Mouse (Mus musculus): ENCODE data around the gene Bcl2. TPM values are rescaled to one million over a fixed set of nuclear protein-coding genes. Genes with fewer than 3 reads are reported as not detected.

Gene Bcl2
- polyA plus RNA-seq, 1 experiment from 2014 or later, result 13.4 TPM

DNA sequence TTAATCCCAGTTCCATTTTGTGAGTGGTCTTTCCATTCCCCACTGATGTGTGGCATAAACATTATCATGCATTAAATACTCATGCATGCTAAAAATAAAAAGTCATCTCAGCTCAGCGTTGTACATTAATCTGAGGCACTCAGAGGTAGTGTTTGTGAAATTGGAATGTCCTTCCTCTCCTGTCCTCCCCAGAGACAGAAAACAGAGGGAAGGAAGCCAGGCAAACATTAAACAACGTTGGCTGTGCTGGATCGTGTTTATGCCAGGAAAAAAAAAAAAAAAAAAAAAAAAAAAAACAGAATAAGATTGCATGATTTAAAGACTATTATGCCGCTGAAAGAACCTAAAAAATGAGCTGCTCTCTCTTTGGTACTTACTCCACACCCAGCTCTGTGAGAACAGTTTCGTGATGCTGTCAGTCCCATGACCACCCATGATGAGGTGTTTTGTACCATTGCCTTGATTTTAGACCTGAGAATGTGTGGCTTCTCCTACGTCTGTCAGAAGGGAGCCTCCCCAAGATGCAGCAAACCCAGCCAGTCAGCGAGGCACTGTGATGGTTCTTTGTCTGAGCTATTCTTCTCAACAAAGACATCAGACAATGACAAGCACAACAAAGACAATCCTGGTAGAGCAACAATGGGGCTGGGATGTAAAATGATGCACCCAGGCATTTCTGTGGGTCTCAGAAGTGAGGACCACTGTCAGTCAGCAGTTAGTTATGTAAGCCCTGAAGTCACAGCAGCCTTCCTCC is 200.0 kb downstream of the Bcl2 start:
- no peak for DNase-seq (ENCODE audit: low spot score)
- Histone ChIP-seq H3K4me3 (ENCODE audit: low read depth, low read length) (no peak overlapping the region), H3K36me3 (ENCODE audit: control insufficient read depth, insufficient read depth, low read length) (no peaks in the 10 kb centered on the region), H3K4me2 (ENCODE audit: low read length) (no peak overlapping the region), H3K27me3 (replicated peaks; ENCODE audit: control insufficient read depth, insufficient read depth, low read length) (no peaks in the 10 kb centered on the region), H3K9ac (ENCODE audit: low read length) (no peak overlapping the region), H3K4me1 (replicated peaks; ENCODE audit: control insufficient read depth, insufficient read depth, low read length) (0 out of 2 replicates have a peak, but pooled peaks cover 4% of the 10 kb centered on the region), H3K27ac (ENCODE audit: low read depth) (0 out of 2 replicates have a peak overlapping the region, but pooled peaks have one; percentile 14), H3K9me3 (ENCODE audit: control insufficient read depth, low read length) (no peaks in the 10 kb centered on the region)
- no peak for ATAC-seq (replicated peaks; ENCODE audit: low FRiP score, low TSS enrichment, low read depth)
- WGBS, result 31% methylated on average over 7 of the region's 7 CpGs

GRCm38 (mm10) chr1:106513481-106513880 is 200.6 kb downstream of the Bcl2 start:
- DNase-seq (ENCODE audit: low spot score) (no peak), ATAC-seq (replicated peaks; ENCODE audit: low FRiP score, low TSS enrichment, low read depth) (no peak)
- H3K4me1 ChIP-seq (replicated peaks; ENCODE audit: control insufficient read depth, insufficient read depth, low read length), result 0 out of 2 replicates have a peak, but pooled peaks cover 4% of the 10 kb centered on the region
- H3K9ac ChIP-seq (ENCODE audit: low read length), result no peak overlapping the region
- WGBS, result 60% methylated on average over 4 of the region's 4 CpGs
- H3K9me3 ChIP-seq (ENCODE audit: control insufficient read depth, low read length), result no peaks in the 10 kb centered on the region
- no peak overlapping the region for H3K4me2 ChIP-seq (ENCODE audit: low read length)
- no peak overlapping the region for H3K27ac ChIP-seq (ENCODE audit: low read depth)
- no peaks in the 10 kb centered on the region for H3K36me3 ChIP-seq (ENCODE audit: control insufficient read depth, insufficient read depth, low read length)
- no peak overlapping the region for H3K4me3 ChIP-seq (ENCODE audit: low read depth, low read length)
- H3K27me3 ChIP-seq (replicated peaks; ENCODE audit: control insufficient read depth, insufficient read depth, low read length), result no peaks in the 10 kb centered on the region

DNA sequence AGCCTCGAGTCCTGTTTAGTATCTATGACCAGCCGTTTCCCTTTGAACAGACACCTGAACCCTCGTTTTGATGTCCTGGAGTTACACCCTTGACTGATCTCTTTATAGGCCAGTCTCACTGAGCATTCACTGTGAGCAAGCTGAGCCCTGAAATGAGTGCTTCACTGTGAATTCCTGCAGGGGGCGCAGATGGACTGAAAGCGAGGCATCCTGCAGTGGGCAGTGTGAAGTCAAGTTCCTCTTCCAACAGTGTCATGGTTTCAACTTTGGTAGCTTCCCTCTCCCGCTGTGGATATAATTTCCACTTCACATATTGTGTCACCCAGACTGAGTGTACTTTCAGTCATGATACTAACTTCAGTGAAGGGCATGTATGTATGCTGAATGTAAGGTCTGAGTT is 202.5 kb downstream of the Bcl2 start:
- H3K9ac ChIP-seq (ENCODE audit: low read length), result no peak overlapping the region
- ATAC-seq (replicated peaks; ENCODE audit: low FRiP score, low TSS enrichment, low read depth), result peak; percentile 83
- no peak overlapping the region for H3K4me3 ChIP-seq (ENCODE audit: low read depth, low read length)
- H3K4me1 ChIP-seq (replicated peaks; ENCODE audit: control insufficient read depth, insufficient read depth, low read length), result 0 out of 2 replicates have a peak, but pooled peaks cover 4% of the 10 kb centered on the region
- peak; percentile 74 for DNase-seq (ENCODE audit: low spot score)
- WGBS, result 21% methylated on average over 6 of the region's 6 CpGs
- no peaks in the 10 kb centered on the region for H3K9me3 ChIP-seq (ENCODE audit: control insufficient read depth, low read length)
- H3K4me2 ChIP-seq (ENCODE audit: low read length), result no peak overlapping the region
- H3K36me3 ChIP-seq (ENCODE audit: control insufficient read depth, insufficient read depth, low read length), result no peaks in the 10 kb centered on the region
- H3K27me3 ChIP-seq (replicated peaks; ENCODE audit: control insufficient read depth, insufficient read depth, low read length), result no peaks in the 10 kb centered on the region
- no peak overlapping the region for H3K27ac ChIP-seq (ENCODE audit: low read depth)

DNA sequence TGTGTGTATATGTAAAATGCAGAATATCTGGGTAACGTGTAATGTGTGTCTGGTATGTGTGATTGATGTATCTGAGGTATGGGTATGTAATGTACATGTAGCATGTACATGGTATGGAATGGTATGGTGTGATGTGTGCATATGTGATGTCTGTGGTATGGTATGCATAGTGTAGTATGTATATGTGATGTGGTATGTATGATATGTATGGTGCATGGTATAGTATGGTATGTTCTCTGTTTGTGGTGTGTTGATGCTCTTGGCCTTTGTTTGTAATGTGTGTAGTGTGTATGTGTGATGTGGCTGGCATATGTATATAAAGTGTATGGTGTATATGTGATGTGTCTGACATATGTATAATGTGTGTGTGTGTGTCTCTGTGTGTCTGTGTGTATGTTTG is 206.5 kb downstream of the Bcl2 start:
- no peak overlapping the region for H3K4me2 ChIP-seq (ENCODE audit: low read length)
- H3K36me3 ChIP-seq (ENCODE audit: control insufficient read depth, insufficient read depth, low read length), result no peaks in the 10 kb centered on the region
- no peaks in the 10 kb centered on the region for H3K9me3 ChIP-seq (ENCODE audit: control insufficient read depth, low read length)
- WGBS, result 80% methylated on average over 1 of the region's 1 CpGs
- H3K27ac ChIP-seq (ENCODE audit: low read depth), result no peak overlapping the region
- DNase-seq (ENCODE audit: low spot score) (no peak), ATAC-seq (replicated peaks; ENCODE audit: low FRiP score, low TSS enrichment, low read depth) (no peak)
- H3K4me1 ChIP-seq (replicated peaks; ENCODE audit: control insufficient read depth, insufficient read depth, low read length), result no peaks in the 10 kb centered on the region
- H3K27me3 ChIP-seq (replicated peaks; ENCODE audit: control insufficient read depth, insufficient read depth, low read length), result no peaks in the 10 kb centered on the region
- no peak overlapping the region for H3K4me3 ChIP-seq (ENCODE audit: low read depth, low read length)
- no peak overlapping the region for H3K9ac ChIP-seq (ENCODE audit: low read length)

GRCm38 (mm10) chr1:106503910-106504309 is 210.2 kb downstream of the Bcl2 start:
- Histone ChIP-seq H3K27ac (ENCODE audit: low read depth) (no peak overlapping the region), H3K4me3 (ENCODE audit: low read depth, low read length) (no peak overlapping the region), H3K27me3 (replicated peaks; ENCODE audit: control insufficient read depth, insufficient read depth, low read length) (no peaks in the 10 kb centered on the region), H3K9ac (ENCODE audit: low read length) (no peak overlapping the region), H3K4me2 (ENCODE audit: low read length) (no peak overlapping the region), H3K36me3 (ENCODE audit: control insufficient read depth, insufficient read depth, low read length) (no peaks in the 10 kb centered on the region), H3K9me3 (ENCODE audit: control insufficient read depth, low read length) (no peaks in the 10 kb centered on the region), H3K4me1 (replicated peaks; ENCODE audit: control insufficient read depth, insufficient read depth, low read length) (no peaks in the 10 kb centered on the region)
- DNase-seq (ENCODE audit: low spot score) (no peak), ATAC-seq (replicated peaks; ENCODE audit: low FRiP score, low TSS enrichment, low read depth) (no peak)
- 75% methylated on average over 3 of the region's 3 CpGs for WGBS

DNA sequence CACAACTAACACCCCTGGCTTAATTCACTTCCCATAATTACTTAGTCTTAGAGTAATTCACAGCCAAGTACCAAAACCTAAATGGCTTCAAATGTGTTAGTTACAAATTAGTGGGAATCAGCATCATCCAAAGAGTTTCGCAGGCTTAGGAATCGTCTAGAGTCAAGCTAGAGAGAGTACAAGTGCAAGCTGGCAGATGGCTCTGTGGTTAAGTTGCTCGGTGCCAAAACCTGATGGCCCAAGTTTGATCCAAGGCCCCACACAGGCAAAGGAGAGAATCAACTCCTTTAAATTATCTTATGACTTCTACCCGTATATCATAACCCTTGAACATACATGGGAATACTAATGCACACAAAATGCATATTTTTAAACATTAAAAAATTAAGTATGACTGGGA is 210.7 kb downstream of the Bcl2 start:
- Histone ChIP-seq H3K4me3 (ENCODE audit: low read depth, low read length) (no peak overlapping the region), H3K9ac (ENCODE audit: low read length) (no peak overlapping the region), H3K27me3 (replicated peaks; ENCODE audit: control insufficient read depth, insufficient read depth, low read length) (no peaks in the 10 kb centered on the region), H3K4me1 (replicated peaks; ENCODE audit: control insufficient read depth, insufficient read depth, low read length) (no peaks in the 10 kb centered on the region), H3K9me3 (ENCODE audit: control insufficient read depth, low read length) (no peaks in the 10 kb centered on the region), H3K36me3 (ENCODE audit: control insufficient read depth, insufficient read depth, low read length) (no peaks in the 10 kb centered on the region), H3K27ac (ENCODE audit: low read depth) (no peak overlapping the region), H3K4me2 (ENCODE audit: low read length) (no peak overlapping the region)
- 91% methylated on average over 4 of the region's 4 CpGs for WGBS
- ATAC-seq (replicated peaks; ENCODE audit: low FRiP score, low TSS enrichment, low read depth), result no peak
- no peak for DNase-seq (ENCODE audit: low spot score)

- 53% methylated on average over 2 of the region's 2 CpGs for WGBS
- no peak for DNase-seq (ENCODE audit: low spot score)
- H3K27me3 ChIP-seq (replicated peaks; ENCODE audit: control insufficient read depth, insufficient read depth, low read length), result no peaks in the 10 kb centered on the region
- no peaks in the 10 kb centered on the region for H3K4me1 ChIP-seq (replicated peaks; ENCODE audit: control insufficient read depth, insufficient read depth, low read length)
- no peaks in the 10 kb centered on the region for H3K9me3 ChIP-seq (ENCODE audit: control insufficient read depth, low read length)
- no peak overlapping the region for H3K9ac ChIP-seq (ENCODE audit: low read length)
- H3K4me3 ChIP-seq (ENCODE audit: low read depth, low read length), result no peak overlapping the region
- no peak overlapping the region for H3K27ac ChIP-seq (ENCODE audit: low read depth)
- H3K4me2 ChIP-seq (ENCODE audit: low read length), result no peak overlapping the region
- no peaks in the 10 kb centered on the region for H3K36me3 ChIP-seq (ENCODE audit: control insufficient read depth, insufficient read depth, low read length)
- ATAC-seq (replicated peaks; ENCODE audit: low FRiP score, low TSS enrichment, low read depth), result no peak
These were observed 216.1 kb downstream of the Bcl2 start for GRCm38 (mm10) chr1:106497999-106498398.

Data from intestine, embryonic 14.5 days (tissue).